8 mouse cellular contexts compared by ENCODE assay signal in genomic region chr2:71388951-71389763, GRCm38 (mm10). TPM values are rescaled to one million over a fixed set of nuclear protein-coding genes. Genes with fewer than 3 reads are reported as not detected.
A peak's percentile ranks its signal among the peaks of the same experiment; 100 is the strongest.
DNase-seq lines count a peak whose midpoint lies in the region; ATAC-seq and TF ChIP-seq lines count a peak whose summit lies in the region.

Gene Hat1, plus strand, starts transcription at chr2:71388958.

- peaks cover 29% of the 10 kb centered on the region for H3K36me3 ChIP-seq in C2C12 (ENCODE audit: control insufficient read depth, insufficient read depth)
- peaks cover 31% of the 10 kb centered on the region for H3K36me3 ChIP-seq in erythroblast, embryonic 14.5 days (ENCODE audit: control insufficient read depth)
- H3K36me3 ChIP-seq in heart, embryonic 12.5 days = peaks cover 21% of the 10 kb centered on the region
- H3K36me3 ChIP-seq in kidney, postnatal 0 days (ENCODE audit: insufficient read depth, low read length) = 0 out of 2 replicates have a peak, but pooled peaks cover 4% of the 10 kb centered on the region
- H3K36me3 ChIP-seq in liver, embryonic 11.5 days (ENCODE audit: control insufficient read depth, insufficient read depth, low read length) = peaks cover 16% of the 10 kb centered on the region
- peaks cover 10% of the 10 kb centered on the region; the same call in 1 of the 2 replicates for H3K36me3 ChIP-seq in stomach, embryonic 14.5 days (ENCODE audit: control insufficient read depth, insufficient read depth, low read length)

- peak within 1 kb of the TSS; percentile 70 for H3K27ac ChIP-seq in heart, embryonic 12.5 days (ENCODE audit: poor library complexity, severe bottlenecking)
- H3K27ac ChIP-seq in kidney, postnatal 0 days = peak within 1 kb of the TSS; percentile 89
- peak within 1 kb of the TSS; percentile 79 for H3K27ac ChIP-seq in liver, embryonic 11.5 days (ENCODE audit: low read depth, low read length)
- H3K27ac ChIP-seq in stomach, embryonic 14.5 days (ENCODE audit: low read length) = peak within 1 kb of the TSS; percentile 74

- peak within 1 kb of the TSS; percentile 81 for H3K4me3 ChIP-seq in C2C12 (ENCODE audit: insufficient read depth, poor library complexity, severe bottlenecking)
- H3K4me3 ChIP-seq in erythroblast, embryonic 14.5 days (replicated peaks) = peak within 1 kb of the TSS; percentile 74
- H3K4me3 ChIP-seq in heart, embryonic 12.5 days = peak within 1 kb of the TSS; percentile 91
- peak within 1 kb of the TSS; percentile 90 for H3K4me3 ChIP-seq in kidney, postnatal 0 days (replicated peaks; ENCODE audit: low read depth, low read length)
- H3K4me3 ChIP-seq in liver, embryonic 11.5 days (ENCODE audit: low read depth, low read length) = peak within 1 kb of the TSS; percentile 95
- H3K4me3 ChIP-seq in stomach, embryonic 14.5 days (ENCODE audit: low read depth, low read length) = peak within 1 kb of the TSS; percentile 70

- ATAC-seq in heart, embryonic 12.5 days (ENCODE audit: insufficient number of reproducible peaks, low FRiP score) = peak; percentile 97
- ATAC-seq in kidney, postnatal 0 days (replicated peaks; ENCODE audit: low FRiP score, low read depth) = peak; percentile 98
- ATAC-seq in liver, embryonic 11.5 days (replicated peaks; ENCODE audit: low FRiP score) = peak; percentile 97
- peak; percentile 99 for ATAC-seq in stomach, embryonic 14.5 days (ENCODE audit: insufficient number of reproducible peaks, insufficient read depth, low FRiP score, low read depth)

- H3K27me3 ChIP-seq in C2C12 (ENCODE audit: control insufficient read depth, insufficient read depth, insufficient read length) = no peaks in the 10 kb centered on the region
- no peaks in the 10 kb centered on the region for H3K27me3 ChIP-seq in erythroblast, embryonic 14.5 days (ENCODE audit: control insufficient read depth)
- H3K27me3 ChIP-seq in heart, embryonic 12.5 days (replicated peaks) = no peaks in the 10 kb centered on the region
- no peaks in the 10 kb centered on the region for H3K27me3 ChIP-seq in kidney, postnatal 0 days (ENCODE audit: insufficient read depth, low read length)
- H3K27me3 ChIP-seq in liver, embryonic 11.5 days (replicated peaks; ENCODE audit: control insufficient read depth, insufficient read depth, low read length) = no peaks in the 10 kb centered on the region
- H3K27me3 ChIP-seq in stomach, embryonic 14.5 days (ENCODE audit: control insufficient read depth, insufficient read depth, low read length) = no peaks in the 10 kb centered on the region

- H3K79me3 ChIP-seq in C2C12 (ENCODE audit: low read depth) = peaks cover 26% of the 10 kb centered on the region

- H3K79me2 ChIP-seq in C2C12 (ENCODE audit: control insufficient read depth, insufficient read depth) = peaks cover 46% of the 10 kb centered on the region

- WGBS in heart, embryonic 12.5 days = under 1% methylated on average over 59 of the region's 66 CpGs
- under 1% methylated on average over 65 of the region's 66 CpGs for WGBS in kidney, postnatal 0 days
- WGBS in liver, embryonic 11.5 days = under 1% methylated on average over 66 of the region's 66 CpGs
- under 1% methylated on average over 54 of the region's 66 CpGs for WGBS in stomach, embryonic 14.5 days

- H3K9ac ChIP-seq in heart, embryonic 12.5 days = peak within 1 kb of the TSS; percentile 88
- peak within 1 kb of the TSS; percentile 87 for H3K9ac ChIP-seq in kidney, postnatal 0 days (ENCODE audit: low read depth, low read length)
- peak within 1 kb of the TSS; percentile 89 for H3K9ac ChIP-seq in liver, embryonic 11.5 days (ENCODE audit: low read depth, low read length)
- peak within 1 kb of the TSS; percentile 70 for H3K9ac ChIP-seq in stomach, embryonic 14.5 days (replicated peaks; ENCODE audit: low read depth, low read length)

- peak; percentile 27; the same call in 1 of the 2 replicates for TF ChIP-seq POLR2A in brain, embryonic 14.5 days (IDR thresholded peaks at IDR 0.05; ENCODE audit: borderline replicate concordance, extremely low read depth, insufficient read depth, insufficient read length, poor library complexity, severe bottlenecking)

- H3K9me3 ChIP-seq in erythroblast, embryonic 14.5 days (ENCODE audit: control insufficient read depth, low read length) = no peaks in the 10 kb centered on the region
- H3K9me3 ChIP-seq in heart, embryonic 12.5 days (replicated peaks) = no peaks in the 10 kb centered on the region
- H3K9me3 ChIP-seq in kidney, postnatal 0 days (replicated peaks; ENCODE audit: low read length) = no peaks in the 10 kb centered on the region
- no peaks in the 10 kb centered on the region for H3K9me3 ChIP-seq in liver, embryonic 11.5 days (ENCODE audit: control insufficient read depth, low read length)
- no peaks in the 10 kb centered on the region for H3K9me3 ChIP-seq in stomach, embryonic 14.5 days (ENCODE audit: control insufficient read depth, low read depth, low read length)

- TF ChIP-seq CTCF in C2C12 (IDR thresholded peaks at IDR 0.05; ENCODE audit: control insufficient read depth, insufficient read depth, insufficient read length) = no peak
- TF ChIP-seq CTCF in brain, embryonic 14.5 days (IDR thresholded peaks at IDR 0.05; ENCODE audit: borderline replicate concordance, extremely low read depth, insufficient read depth, insufficient read length) = no peak
- TF ChIP-seq CTCF in kidney, postnatal 0 days (IDR thresholded peaks at IDR 0.05; ENCODE audit: low read depth) = no peak

- peak within 1 kb of the TSS; percentile 92 for H3ac ChIP-seq in C2C12 (ENCODE audit: control insufficient read depth, insufficient read length, low read depth)

- peak within 1 kb of the TSS; percentile 74 for H3K4me2 ChIP-seq in heart, embryonic 12.5 days
- H3K4me2 ChIP-seq in kidney, postnatal 0 days (ENCODE audit: low read length) = peak within 1 kb of the TSS; percentile 83
- H3K4me2 ChIP-seq in liver, embryonic 11.5 days = peak within 1 kb of the TSS; percentile 84
- H3K4me2 ChIP-seq in stomach, embryonic 14.5 days (replicated peaks; ENCODE audit: low read depth, low read length) = peak within 1 kb of the TSS; percentile 36

- peaks cover 39% of the 10 kb centered on the region for H3K4me1 ChIP-seq in erythroblast, embryonic 14.5 days (ENCODE audit: control insufficient read depth)
- H3K4me1 ChIP-seq in heart, embryonic 12.5 days (replicated peaks) = peaks cover 6% of the 10 kb centered on the region
- H3K4me1 ChIP-seq in kidney, postnatal 0 days (replicated peaks; ENCODE audit: insufficient read depth, low read length) = peaks cover 5% of the 10 kb centered on the region; the same call in 1 of the 2 replicates
- no peaks in the 10 kb centered on the region for H3K4me1 ChIP-seq in liver, embryonic 11.5 days (replicated peaks; ENCODE audit: control insufficient read depth, insufficient read depth, low read length)
- H3K4me1 ChIP-seq in stomach, embryonic 14.5 days (ENCODE audit: control insufficient read depth, insufficient read depth, low read length) = peaks cover 3% of the 10 kb centered on the region; the same call in 1 of the 2 replicates

- DNase-seq in brain, embryonic 14.5 days (ENCODE audit: low read depth) = peak; percentile 99
- DNase-seq in kidney, postnatal 0 days (ENCODE audit: low spot score) = peak; percentile 99
- peak; percentile 96 for DNase-seq in liver, embryonic 11.5 days (ENCODE audit: low spot score)
- DNase-seq in naive thymus-derived CD4-positive, alpha-beta T cell, adult 2 months (ENCODE audit: low read depth) = peak; percentile 97

TF ChIP-seq in C2C12, 6 proteins besides CTCF, POLR2A, EP300 and RAD21:
- TF ChIP-seq MAX (IDR thresholded peaks at IDR 0.05) (peak; percentile 82), CEBPB (IDR thresholded peaks at IDR 0.05; ENCODE audit: low read depth) (no peak)
TF ChIP-seq in C2C12: peak in this region for 1.

RNA-seq across cellular contexts. Expression of gene Hat1, which starts in this region (rescaled TPM):
- polyA plus RNA-seq in C2C12 (2012; fragmentation: generic; extraction: Trizol) = 46.6 TPM
- polyA plus RNA-seq in brain, embryonic 14.5 days (2012; rRNA removed) = 35.6 and 50.3 TPM in 2 replicates
- polyA plus RNA-seq in erythroblast, embryonic 14.5 days (2012) = 0.47 and 0.49 TPM in 2 replicates
- polyA plus RNA-seq in heart, embryonic 12.5 days (2016; fragmentation: Nextera tagmentation; extraction: Ambion mirVana) = 124 and 132 TPM in 2 replicates
- 85.9 and 94.2 TPM in 2 replicates for polyA plus RNA-seq in kidney, postnatal 0 days (2015; fragmentation: Nextera tagmentation; extraction: Ambion mirVana)
- polyA plus RNA-seq in liver, embryonic 11.5 days (2014; fragmentation: Nextera tagmentation; extraction: Ambion mirVana) = 209 and 224 TPM in 2 replicates
- 120 and 128 TPM in 2 replicates for polyA plus RNA-seq in stomach, embryonic 14.5 days (2014; fragmentation: Nextera tagmentation; extraction: Ambion mirVana)

Comparison
In these comparisons a context has a peak if more than half of its experiments do, and no peak if none do; other contexts are left out.
1. Peak in every context shown above with its lines: DNase-seq, ATAC-seq, H3K4me3 ChIP-seq and H3K27ac ChIP-seq.
2. RNA of gene Hat1 (polyA plus RNA-seq): 209 to 224 TPM in liver, embryonic 11.5 days, 124 to 132 TPM in heart, embryonic 12.5 days, 120 to 128 TPM in stomach, embryonic 14.5 days, 85.9 to 94.2 TPM in kidney, postnatal 0 days, 46.6 TPM in C2C12 (single experiment) and 35.6 to 50.3 TPM in brain, embryonic 14.5 days; 0.47 to 0.49 TPM in erythroblast, embryonic 14.5 days; every median in the first group is over 10 times any median in the second.